13 mouse cellular contexts compared by ENCODE assay signal in the genomic region with DNA sequence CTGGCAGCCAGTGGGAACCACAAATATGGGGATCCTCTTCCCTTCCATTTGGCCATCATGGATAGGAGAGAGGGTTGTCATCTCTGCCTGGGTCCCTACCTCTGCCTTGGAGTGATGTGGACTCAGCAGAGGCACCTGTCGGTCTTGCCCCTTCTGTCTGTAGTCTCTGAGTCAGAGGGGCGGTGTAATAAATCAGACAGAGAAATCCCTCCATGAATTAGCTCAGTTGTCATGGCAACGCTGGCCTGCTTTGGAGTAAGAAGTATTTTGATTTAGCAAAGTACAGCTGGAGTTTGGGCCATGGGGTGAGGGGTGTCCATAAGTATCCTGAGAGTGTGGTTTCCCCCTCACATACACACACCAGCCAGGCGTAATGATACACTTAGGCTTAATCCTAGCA. TPM values are rescaled to one million over a fixed set of nuclear protein-coding genes. Genes with fewer than 3 reads are reported as not detected.
DNase-seq lines count a peak whose midpoint lies in the region; ATAC-seq and TF ChIP-seq lines count a peak whose summit lies in the region.
"Had no signal": no experiment of that assay in that cellular context is flagged by ENCODE, and none has a peak within 500 bp of the region (broad histone marks: within the 10 kb centered on the region; RNA-seq: fewer than 3 reads in every experiment).

No protein-coding gene starts in this region.

- ATAC-seq in forebrain, embryonic 16.5 days, result no peak
- no peak for ATAC-seq in midbrain, embryonic 15.5 days (replicated peaks)
- ATAC-seq in liver, embryonic 11.5 days (replicated peaks; ENCODE audit: low FRiP score), result no peak
- no peak for ATAC-seq in frontal cortex, adult (ENCODE audit: low TSS enrichment)

- peak; percentile 6 to 26 for DNase-seq in left cerebral cortex, postnatal 36 days (ENCODE audit: low spot score in 2 of 2)
- no peak for DNase-seq in left cerebral cortex, adult 11 months (ENCODE audit: low spot score)
- no peak for DNase-seq in liver, embryonic 11.5 days (ENCODE audit: low spot score)
- no peak for DNase-seq in thymus, postnatal 36 days
- DNase-seq: gastrocnemius, postnatal 10 days; heart, postnatal 10 days; lung, adult 2 months; spleen, adult 18-20 months; thymus, adult 2 months had no signal

- peaks cover 12% of the 10 kb centered on the region for H3K4me1 ChIP-seq in cortical plate, adult 2 months (ENCODE audit: control insufficient read depth, insufficient read depth, low read length)
- H3K4me1 ChIP-seq in forebrain, embryonic 16.5 days (replicated peaks; ENCODE audit: control insufficient read depth, insufficient read depth, low read length), result peaks cover 25% of the 10 kb centered on the region
- H3K4me1 ChIP-seq in midbrain, embryonic 15.5 days, result peaks cover 36% of the 10 kb centered on the region
- H3K4me1 ChIP-seq in liver, embryonic 11.5 days (replicated peaks; ENCODE audit: control insufficient read depth, insufficient read depth, low read length), result peaks cover 12% of the 10 kb centered on the region; the same call in 1 of the 2 replicates

- WGBS in forebrain, embryonic 16.5 days, result 52% methylated on average over 4 of the region's 4 CpGs
- 61% methylated on average over 4 of the region's 4 CpGs for WGBS in midbrain, embryonic 15.5 days
- WGBS in liver, embryonic 11.5 days, result 76% methylated on average over 4 of the region's 4 CpGs

- TF ChIP-seq CTCF in cortical plate, adult 2 months (IDR thresholded peaks at IDR 0.05; ENCODE audit: extremely low read depth, insufficient read depth, low read length), result no peak

- H3K4me3 ChIP-seq in cortical plate, adult 2 months (ENCODE audit: insufficient read depth, low read length), result peak overlapping the region; percentile 44
- H3K4me3 ChIP-seq in forebrain, embryonic 16.5 days (replicated peaks; ENCODE audit: low read length), result no peak overlapping the region
- peak overlapping the region; percentile 98; the same call in 1 of the 2 replicates for H3K4me3 ChIP-seq in midbrain, embryonic 15.5 days
- H3K4me3 ChIP-seq in liver, embryonic 11.5 days (ENCODE audit: low read depth, low read length), result no peak overlapping the region

- H3K9me3 ChIP-seq in forebrain, embryonic 16.5 days (ENCODE audit: control insufficient read depth, low read length), result no peaks in the 10 kb centered on the region
- H3K9me3 ChIP-seq in midbrain, embryonic 15.5 days, result no peaks in the 10 kb centered on the region
- no peaks in the 10 kb centered on the region for H3K9me3 ChIP-seq in liver, embryonic 11.5 days (ENCODE audit: control insufficient read depth, low read length)

- H3K9ac ChIP-seq in forebrain, embryonic 16.5 days (replicated peaks; ENCODE audit: low read depth, low read length), result peak overlapping the region; percentile 29; the same call in 1 of the 2 replicates
- H3K9ac ChIP-seq in midbrain, embryonic 15.5 days, result 0 out of 2 replicates have a peak overlapping the region, but pooled peaks have one; percentile 97
- H3K9ac ChIP-seq in liver, embryonic 11.5 days (ENCODE audit: low read depth, low read length), result no peak overlapping the region

- H3K27ac ChIP-seq in cortical plate, adult 2 months (ENCODE audit: insufficient read depth, low read length), result no peak overlapping the region
- H3K27ac ChIP-seq in forebrain, embryonic 16.5 days (ENCODE audit: low read length), result no peak overlapping the region
- H3K27ac ChIP-seq in midbrain, embryonic 15.5 days, result peak overlapping the region; percentile 98
- H3K27ac ChIP-seq in liver, embryonic 11.5 days (ENCODE audit: low read depth, low read length), result no peak overlapping the region

- no peak for TF ChIP-seq POLR2A in cortical plate, adult 2 months (IDR thresholded peaks at IDR 0.05; ENCODE audit: extremely low read depth, insufficient read depth, low read length)

- no peaks in the 10 kb centered on the region for H3K36me3 ChIP-seq in forebrain, embryonic 16.5 days (ENCODE audit: control insufficient read depth, insufficient read depth)
- H3K36me3 ChIP-seq in midbrain, embryonic 15.5 days (replicated peaks), result no peaks in the 10 kb centered on the region
- H3K36me3 ChIP-seq in liver, embryonic 11.5 days (ENCODE audit: control insufficient read depth, insufficient read depth, low read length), result no peaks in the 10 kb centered on the region

- no peaks in the 10 kb centered on the region for H3K27me3 ChIP-seq in forebrain, embryonic 16.5 days (replicated peaks; ENCODE audit: control insufficient read depth, insufficient read depth, low read length)
- H3K27me3 ChIP-seq in midbrain, embryonic 15.5 days (replicated peaks), result no peaks in the 10 kb centered on the region
- peaks cover 41% of the 10 kb centered on the region for H3K27me3 ChIP-seq in liver, embryonic 11.5 days (replicated peaks; ENCODE audit: control insufficient read depth, insufficient read depth, low read length)

- intact Hi-C loops in left cerebral cortex, postnatal 36 days (cut with DNase I), result no loop called here

- no peak overlapping the region; the same call in 1 of the 2 replicates for H3K4me2 ChIP-seq in forebrain, embryonic 16.5 days (ENCODE audit: low read length)
- peak overlapping the region; percentile 91 for H3K4me2 ChIP-seq in midbrain, embryonic 15.5 days
- no peak overlapping the region for H3K4me2 ChIP-seq in liver, embryonic 11.5 days

RNA-seq across cellular contexts. Expression of a gene that starts 2.0 kb away (rescaled TPM):
- total RNA-seq in left cerebral cortex, postnatal 36 days (2021), result 100 to 1,000 TPM; 110 to 140 TPM
- 106 and 109 TPM in 2 replicates for polyA plus RNA-seq in cortical plate, adult 2 months (2012; rRNA removed)
- polyA plus RNA-seq in forebrain, embryonic 16.5 days (2015; fragmentation: Nextera tagmentation; extraction: Ambion mirVana), result 18.8 and 30.4 TPM in 2 replicates
- 50.3 and 52.9 TPM in 2 replicates for polyA plus RNA-seq in midbrain, embryonic 15.5 days (2015; fragmentation: Nextera tagmentation; extraction: Ambion mirVana)
- 0.47 and 0.56 TPM in 2 replicates for polyA plus RNA-seq in liver, embryonic 11.5 days (2014; fragmentation: Nextera tagmentation; extraction: Ambion mirVana)

RNA-seq across cellular contexts. Expression of a gene that starts 11.5 kb away (rescaled TPM):
- 10 to 100 TPM; 35.1 to 35.8 TPM for total RNA-seq in left cerebral cortex, postnatal 36 days (2021)
- 37.0 and 39.1 TPM in 2 replicates for polyA plus RNA-seq in cortical plate, adult 2 months (2012; rRNA removed)
- polyA plus RNA-seq in forebrain, embryonic 16.5 days (2015; fragmentation: Nextera tagmentation; extraction: Ambion mirVana), result 38.9 and 42.4 TPM in 2 replicates
- polyA plus RNA-seq in midbrain, embryonic 15.5 days (2015; fragmentation: Nextera tagmentation; extraction: Ambion mirVana), result 40.6 and 43.7 TPM in 2 replicates
- polyA plus RNA-seq in liver, embryonic 11.5 days (2014; fragmentation: Nextera tagmentation; extraction: Ambion mirVana), result 22.3 TPM in 2 replicates

RNA-seq across cellular contexts. Expression of a gene that starts 16.7 kb away (rescaled TPM):
- total RNA-seq in left cerebral cortex, postnatal 36 days (2021), result 1 to 10 TPM in 1 of 2 experiments, under 1 TPM in 1; 0.86 to 1.1 TPM
- 1.1 and 1.4 TPM in 2 replicates for polyA plus RNA-seq in cortical plate, adult 2 months (2012; rRNA removed)
- 0.39 and 0.92 TPM in 2 replicates for polyA plus RNA-seq in forebrain, embryonic 16.5 days (2015; fragmentation: Nextera tagmentation; extraction: Ambion mirVana)
- 0.23 and 0.28 TPM in 2 replicates for polyA plus RNA-seq in midbrain, embryonic 15.5 days (2015; fragmentation: Nextera tagmentation; extraction: Ambion mirVana)
- polyA plus RNA-seq in liver, embryonic 11.5 days (2014; fragmentation: Nextera tagmentation; extraction: Ambion mirVana), result 0.25 and 0.26 TPM in 2 replicates

RNA-seq across cellular contexts. Expression of a gene that starts 20.2 kb away (rescaled TPM):
- 10 to 100 TPM; 60.4 to 75.1 TPM for total RNA-seq in left cerebral cortex, postnatal 36 days (2021)
- polyA plus RNA-seq in cortical plate, adult 2 months (2012; rRNA removed), result 97.1 and 99.3 TPM in 2 replicates
- polyA plus RNA-seq in forebrain, embryonic 16.5 days (2015; fragmentation: Nextera tagmentation; extraction: Ambion mirVana), result 50.5 and 54.0 TPM in 2 replicates
- 63.7 and 67.1 TPM in 2 replicates for polyA plus RNA-seq in midbrain, embryonic 15.5 days (2015; fragmentation: Nextera tagmentation; extraction: Ambion mirVana)
- polyA plus RNA-seq in liver, embryonic 11.5 days (2014; fragmentation: Nextera tagmentation; extraction: Ambion mirVana), result 119 and 123 TPM in 2 replicates

RNA-seq across cellular contexts. Expression of a gene that starts 20.3 kb away (rescaled TPM):
- 10 to 100 TPM; 26.2 to 40.9 TPM for total RNA-seq in left cerebral cortex, postnatal 36 days (2021)
- 77.3 and 79.2 TPM in 2 replicates for polyA plus RNA-seq in cortical plate, adult 2 months (2012; rRNA removed)
- 37.9 and 54.0 TPM in 2 replicates for polyA plus RNA-seq in forebrain, embryonic 16.5 days (2015; fragmentation: Nextera tagmentation; extraction: Ambion mirVana)
- 53.1 and 55.6 TPM in 2 replicates for polyA plus RNA-seq in midbrain, embryonic 15.5 days (2015; fragmentation: Nextera tagmentation; extraction: Ambion mirVana)
- polyA plus RNA-seq in liver, embryonic 11.5 days (2014; fragmentation: Nextera tagmentation; extraction: Ambion mirVana), result 20.0 and 23.5 TPM in 2 replicates

Comparison
In these comparisons a context has a peak if more than half of its experiments do, and no peak if none do; other contexts are left out.
1. DNase-seq: peak in left cerebral cortex, postnatal 36 days (2 of 2); none in left cerebral cortex, adult 11 months (single experiment), liver, embryonic 11.5 days (single experiment) and thymus, postnatal 36 days (0 of 2).
2. H3K4me3 ChIP-seq: peak in cortical plate, adult 2 months (single experiment) and midbrain, embryonic 15.5 days (single experiment); none in forebrain, embryonic 16.5 days (single experiment) and liver, embryonic 11.5 days (single experiment).
3. RNA of a gene that starts 2.0 kb away (polyA plus RNA-seq): 106 to 109 TPM in cortical plate, adult 2 months, 50.3 to 52.9 TPM in midbrain, embryonic 15.5 days and 18.8 to 30.4 TPM in forebrain, embryonic 16.5 days; 0.47 to 0.56 TPM in liver, embryonic 11.5 days; every median in the first group is over 10 times any median in the second.